In genomic region chr15:10011289-10012234, GRCm38 (mm10) we compare ENCODE assay signal across 13 mouse cellular contexts.
DNase-seq lines count a peak whose midpoint lies in the region; ATAC-seq lines count a peak whose summit lies in the region.
"Had no signal": no experiment of that assay in that cellular context is flagged by ENCODE, and none has a peak within 500 bp of the region (broad histone marks: within the 10 kb centered on the region; RNA-seq: fewer than 3 reads in every experiment).

No protein-coding gene starts in this region.

- 29% methylated on average over 7 of the region's 7 CpGs for WGBS in forebrain, embryonic 15.5 days
- WGBS in neural tube, embryonic 12.5 days, result 47% methylated on average over 7 of the region's 7 CpGs
- WGBS in liver, embryonic 12.5 days (ENCODE audit: insufficient replicate concordance), result 45% methylated on average over 7 of the region's 7 CpGs
- WGBS in intestine, embryonic 15.5 days, result 65% methylated on average over 7 of the region's 7 CpGs

- H3K36me3 ChIP-seq in forebrain, embryonic 15.5 days, result no peaks in the 10 kb centered on the region
- no peaks in the 10 kb centered on the region for H3K36me3 ChIP-seq in neural tube, embryonic 12.5 days
- H3K36me3 ChIP-seq in liver, embryonic 12.5 days, result no peaks in the 10 kb centered on the region
- no peaks in the 10 kb centered on the region for H3K36me3 ChIP-seq in intestine, embryonic 15.5 days
- H3K36me3 ChIP-seq: embryonic facial prominence, embryonic 12.5 days; limb, embryonic 13.5 days had no signal

- H3K4me2 ChIP-seq in forebrain, embryonic 15.5 days (replicated peaks), result no peak overlapping the region
- H3K4me2 ChIP-seq in neural tube, embryonic 12.5 days (replicated peaks), result no peak overlapping the region
- no peak overlapping the region for H3K4me2 ChIP-seq in liver, embryonic 12.5 days
- H3K4me2 ChIP-seq in intestine, embryonic 15.5 days (replicated peaks), result no peak overlapping the region
- H3K4me2 ChIP-seq: embryonic facial prominence, embryonic 12.5 days; limb, embryonic 13.5 days had no signal

- no peak overlapping the region for H3K4me3 ChIP-seq in forebrain, embryonic 15.5 days
- H3K4me3 ChIP-seq in neural tube, embryonic 12.5 days, result no peak overlapping the region
- H3K4me3 ChIP-seq in liver, embryonic 12.5 days, result no peak overlapping the region
- H3K4me3 ChIP-seq in intestine, embryonic 15.5 days (replicated peaks), result no peak overlapping the region
- H3K4me3 ChIP-seq: embryonic facial prominence, embryonic 12.5 days; limb, embryonic 13.5 days had no signal

- peak; percentile 98 for ATAC-seq in forebrain, embryonic 15.5 days (replicated peaks)
- peak; percentile 97 for ATAC-seq in neural tube, embryonic 12.5 days (ENCODE audit: low FRiP score, low read depth)
- no peak for ATAC-seq in liver, embryonic 12.5 days
- ATAC-seq in intestine, embryonic 15.5 days, result no peak
- ATAC-seq: intestine, postnatal 0 days had no signal

- H3K4me1 ChIP-seq in forebrain, embryonic 15.5 days, result no peaks in the 10 kb centered on the region
- H3K4me1 ChIP-seq in neural tube, embryonic 12.5 days, result no peaks in the 10 kb centered on the region
- no peaks in the 10 kb centered on the region for H3K4me1 ChIP-seq in liver, embryonic 12.5 days
- no peaks in the 10 kb centered on the region for H3K4me1 ChIP-seq in intestine, embryonic 15.5 days (replicated peaks)
- H3K4me1 ChIP-seq: embryonic facial prominence, embryonic 12.5 days; limb, embryonic 13.5 days had no signal

- no peaks in the 10 kb centered on the region for H3K9me3 ChIP-seq in forebrain, embryonic 15.5 days
- no peaks in the 10 kb centered on the region for H3K9me3 ChIP-seq in neural tube, embryonic 12.5 days
- no peaks in the 10 kb centered on the region for H3K9me3 ChIP-seq in liver, embryonic 12.5 days (replicated peaks)
- H3K9me3 ChIP-seq in intestine, embryonic 15.5 days, result no peaks in the 10 kb centered on the region
- H3K9me3 ChIP-seq: embryonic facial prominence, embryonic 12.5 days; limb, embryonic 13.5 days had no signal

- peak overlapping the region; percentile 36; the same call in 1 of the 2 replicates for H3K27ac ChIP-seq in forebrain, embryonic 15.5 days (replicated peaks)
- no peak overlapping the region for H3K27ac ChIP-seq in neural tube, embryonic 12.5 days
- H3K27ac ChIP-seq in liver, embryonic 12.5 days, result no peak overlapping the region
- H3K27ac ChIP-seq in intestine, embryonic 15.5 days, result no peak overlapping the region
- H3K27ac ChIP-seq: embryonic facial prominence, embryonic 12.5 days; limb, embryonic 13.5 days had no signal

- no peak overlapping the region for H3K9ac ChIP-seq in forebrain, embryonic 15.5 days (replicated peaks)
- H3K9ac ChIP-seq in neural tube, embryonic 12.5 days, result no peak overlapping the region
- no peak overlapping the region for H3K9ac ChIP-seq in liver, embryonic 12.5 days
- no peak overlapping the region for H3K9ac ChIP-seq in intestine, embryonic 15.5 days
- H3K9ac ChIP-seq: embryonic facial prominence, embryonic 12.5 days; limb, embryonic 13.5 days had no signal

- H3K27me3 ChIP-seq in forebrain, embryonic 15.5 days, result no peaks in the 10 kb centered on the region
- no peaks in the 10 kb centered on the region for H3K27me3 ChIP-seq in neural tube, embryonic 12.5 days (replicated peaks)
- no peaks in the 10 kb centered on the region for H3K27me3 ChIP-seq in liver, embryonic 12.5 days (replicated peaks)
- H3K27me3 ChIP-seq in intestine, embryonic 15.5 days (replicated peaks), result no peaks in the 10 kb centered on the region
- H3K27me3 ChIP-seq: CH12.LX; embryonic facial prominence, embryonic 12.5 days; limb, embryonic 13.5 days had no signal

- DNase-seq in brain, embryonic 18.5 days (ENCODE audit: low read depth, low spot score), result peak; percentile 67
- DNase-seq in layer of hippocampus, adult 8-10 months (ENCODE audit: low spot score in 2 of 2), result peak; percentile 21 to 23
- no peak for DNase-seq in gastrocnemius, adult 8-10 months (ENCODE audit: low spot score in 2 of 2)
- DNase-seq in cerebellum, postnatal 36 days, result no peak
- DNase-seq: heart, adult 11 months had no signal

Comparison
In these comparisons a context has a peak if more than half of its experiments do, and no peak if none do; other contexts are left out.
1. DNase-seq: peak in brain, embryonic 18.5 days (single experiment) and layer of hippocampus, adult 8-10 months (2 of 2); none in gastrocnemius, adult 8-10 months (0 of 2) and cerebellum, postnatal 36 days (0 of 2).
2. ATAC-seq: peak in forebrain, embryonic 15.5 days (single experiment) and neural tube, embryonic 12.5 days (single experiment); none in liver, embryonic 12.5 days (single experiment) and intestine, embryonic 15.5 days (single experiment).